Mouse (Mus musculus) spleen, adult 2 months (tissue): ENCODE measurements around the gene Abcd2.

Source experiments
- CTCF ChIP-seq: fragments of 200-500 bp; IDR thresholded peaks from 2 replicates; pipeline ENCODE4 v1.5.1; 2011; ENCODE audit warnings: mild to moderate bottlenecking, inconsistent platforms; ENCODE audit not compliant: insufficient read depth, insufficient read length, insufficient replicate concordance; ENCODE audit errors: extremely low read depth
- POLR2A ChIP-seq: fragments of 200-500 bp; IDR thresholded peaks from 2 replicates; pipeline ENCODE4 v1.6.1; 2011; ENCODE audit warnings: low read depth, low read length, inconsistent platforms

DNA sequence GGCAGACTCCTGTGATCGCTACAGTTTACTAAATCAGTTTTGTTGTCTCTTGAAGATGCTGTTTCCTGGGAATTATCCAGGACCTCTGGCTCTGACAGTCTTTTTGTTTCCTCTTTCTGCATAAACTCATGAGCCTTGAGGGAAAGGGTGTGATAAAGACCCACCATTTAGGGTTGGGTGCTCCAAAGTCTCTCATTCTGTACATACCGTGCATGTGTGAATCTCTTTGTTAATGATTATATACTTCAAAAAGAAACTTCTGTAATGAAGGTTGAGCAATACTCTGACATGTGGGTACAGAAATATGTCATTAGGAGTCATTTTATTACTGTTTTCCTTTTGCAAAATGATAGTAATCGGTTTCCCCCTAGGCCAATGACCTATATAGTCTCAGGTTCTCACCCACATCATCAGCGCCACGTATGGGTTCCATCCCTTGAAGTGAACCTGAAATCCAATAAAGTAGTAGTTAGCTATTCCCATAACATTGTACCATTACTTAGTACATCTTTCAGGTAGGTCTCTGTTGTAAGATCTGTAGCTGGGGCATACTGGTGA lies 83.4 kb downstream of the Abcd2 start:
- TF ChIP-seq POLR2A (no peak), CTCF (no peak)
